Mouse (Mus musculus) stomach, postnatal 0 days (tissue): ENCODE results near the gene Olfr1380.
"Not testable (repeated sequence)": the region's sequence is repeated elsewhere in the genome, so short reads cannot be mapped to it uniquely, and the experiment has no call there.

ENCODE experiments used
- CTCF ChIP-seq: IDR thresholded peaks from 2 replicates; pipeline ENCODE4 v1.5.1; 2016; ENCODE audit warnings: antibody characterized with exemption, low read depth, mild to moderate bottlenecking, moderate library complexity
- EP300 ChIP-seq: optimal IDR thresholded peaks from 2 replicates; pipeline ENCODE3; 2016; ENCODE audit warnings: antibody characterized with exemption

DNA sequence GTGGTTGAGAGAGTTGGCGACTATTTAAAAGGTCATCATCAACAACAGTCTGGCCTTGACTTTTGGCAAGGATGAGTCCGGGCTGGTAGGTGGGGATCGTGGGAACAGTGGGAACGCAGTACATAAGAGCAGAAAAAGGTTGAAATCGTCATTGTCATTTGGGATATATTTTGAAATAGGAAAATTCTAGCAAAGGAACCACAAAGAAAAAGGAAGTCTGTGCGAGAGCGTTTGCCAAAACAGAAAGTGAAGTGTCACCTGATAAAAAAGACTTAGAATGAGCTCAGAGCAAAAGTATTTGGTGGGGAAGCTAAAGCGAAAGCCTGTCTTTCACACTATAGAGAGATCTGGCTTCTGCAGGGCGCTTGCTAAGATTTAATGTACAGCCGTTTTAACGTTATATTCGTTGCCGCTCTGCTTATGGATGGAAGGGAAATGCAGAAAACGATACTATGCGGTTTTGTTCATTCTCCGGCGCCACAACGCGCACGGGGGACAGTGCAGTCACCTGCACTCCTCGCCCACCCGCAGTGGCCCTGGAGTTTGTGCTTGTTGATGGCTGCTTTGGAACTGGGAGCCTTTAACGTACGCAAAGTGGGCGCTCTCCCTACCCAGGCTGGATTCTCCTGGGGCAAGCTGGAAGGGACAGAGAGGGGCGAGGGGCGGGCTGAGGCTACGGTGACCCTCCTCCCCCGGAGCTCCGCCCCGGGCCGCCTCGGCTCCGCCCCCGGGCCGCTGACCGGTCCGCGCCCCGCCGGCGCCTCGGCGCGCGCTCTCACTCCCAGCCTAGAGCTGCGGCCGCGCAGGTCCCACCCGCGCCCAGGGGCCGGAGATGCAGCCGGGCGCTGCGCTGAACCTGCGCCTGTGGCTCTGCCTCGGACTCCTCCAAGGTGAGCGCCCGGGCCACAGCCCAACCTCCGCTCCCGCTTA is 52.5 kb downstream of the Olfr1380 start, which contains the start of gene Flt4:
- not testable (repeated sequence) for TF ChIP-seq EP300, CTCF
